Mouse (Mus musculus): ENCODE measurements around the gene Otud4. TPM values are rescaled to one million over a fixed set of nuclear protein-coding genes. Genes with fewer than 3 reads are reported as not detected.

Gene Otud4
- total RNA-seq, 2 experiments from 2014 or later, result 49.5 to 50.3 TPM

Other genes with a start within 250 kb of the Otud4 start
- gene Smad1, start 240.1 kb upstream of the Otud4 start, total RNA-seq (2021), result 10 to 100 TPM; 56.5 to 60.8 TPM
- 100 to 1,000 TPM in 1 of 2 experiments, 10 to 100 TPM in 1; 95.8 to 105 TPM for gene Abce1, start 72.1 kb downstream of the Otud4 start, total RNA-seq (2021)
- 10 to 100 TPM; 12.1 to 17.3 TPM for gene Anapc10, start 72.2 kb downstream of the Otud4 start, total RNA-seq (2021)

All from left cerebral cortex, postnatal 4 days (tissue).